Mouse (Mus musculus): Measurements from ENCODE around the gene Klc4. TPM values are rescaled to one million over a fixed set of nuclear protein-coding genes. Genes with fewer than 3 reads are reported as not detected.

Gene Klc4
- total RNA-seq, 2 experiments from 2014 or later = 21.6 to 24.1 TPM

DNA sequence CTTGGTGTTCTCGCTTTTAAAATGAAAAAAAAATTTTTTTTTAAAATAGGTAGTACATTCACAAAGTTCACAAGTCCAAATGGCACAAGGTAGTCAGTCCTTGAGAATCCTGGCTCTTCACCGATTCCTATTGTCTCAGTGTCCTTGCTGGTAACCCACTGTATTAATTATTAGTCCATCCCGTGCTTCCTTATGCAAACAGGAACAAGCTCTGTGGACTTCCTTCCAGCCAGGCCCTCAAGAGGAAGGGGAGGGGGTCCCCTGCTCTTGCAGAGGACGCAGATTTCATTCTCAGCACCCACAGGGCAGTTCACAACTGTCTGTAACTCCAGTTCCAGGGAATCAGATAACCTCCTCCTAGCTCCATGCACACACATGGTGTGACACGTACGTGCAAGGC is 10.2 kb upstream of the Klc4 start:
- DNase-seq (ENCODE audit: low spot score in 2 of 2) = no peak

GRCm38 (mm10) chr17:46651755-46652547 is 6.1 kb upstream of the Klc4 start:
- DNase-seq (ENCODE audit: low spot score in 2 of 2) = no peak

- no peak for DNase-seq (ENCODE audit: low spot score in 2 of 2)
These were observed 5.5 kb upstream of the Klc4 start for GRCm38 (mm10) chr17:46651292-46651691.

- peak; percentile 88 to 96 for DNase-seq (ENCODE audit: low spot score in 2 of 2)
These were observed 4.6 kb upstream of the Klc4 start, which contains the start of gene Cul7 for GRCm38 (mm10) chr17:46650232-46651031. Gene Cul7, plus strand, starts transcription at chr17:46650337.

GRCm38 (mm10) chr17:46649811-46650210 is 4.0 kb upstream of the Klc4 start:
- DNase-seq (ENCODE audit: low spot score in 2 of 2) = peak in 1 of 2 experiments; percentile 33

DNA sequence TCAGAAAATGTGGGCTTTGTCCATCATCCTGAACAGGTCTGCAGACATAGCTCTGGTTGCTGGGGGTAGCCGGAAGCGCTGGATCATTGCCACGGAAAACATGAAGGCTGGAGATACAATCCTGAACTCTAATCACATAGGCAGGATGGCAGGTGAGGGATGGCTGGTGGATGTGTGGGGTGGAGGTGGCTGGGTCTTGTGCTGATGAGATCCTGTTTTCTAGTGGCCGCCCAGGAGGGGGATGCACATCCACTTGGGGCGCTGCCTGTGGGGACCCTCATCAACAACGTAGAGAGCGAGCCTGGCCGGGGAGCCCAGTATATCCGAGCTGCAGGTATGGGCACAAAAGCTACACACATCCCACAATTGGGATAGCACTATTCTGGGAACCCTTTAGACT is 2.6 kb upstream of the Klc4 start:
- DNase-seq (ENCODE audit: low spot score in 2 of 2) = no peak

DNA sequence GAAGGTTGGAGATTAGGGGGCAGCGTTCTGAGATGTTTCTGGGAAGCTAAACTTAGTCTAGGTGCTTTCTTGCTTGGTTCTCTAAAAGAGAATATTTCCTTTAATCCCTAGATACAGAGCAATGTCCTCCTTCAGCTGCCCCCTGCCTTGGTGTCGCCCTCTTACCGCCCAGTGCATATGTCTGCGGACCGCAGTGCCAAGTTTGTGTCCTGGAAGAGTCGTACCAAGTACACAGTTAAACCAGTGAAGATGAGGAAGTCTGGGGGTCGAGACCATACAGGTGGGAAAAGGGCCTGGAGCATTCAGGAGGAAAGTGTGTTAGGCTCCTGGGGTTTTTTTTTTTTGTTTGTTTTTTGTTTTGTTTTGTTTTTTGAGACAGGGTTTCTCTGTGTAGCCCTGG is 1.5 kb upstream of the Klc4 start:
- no peak for DNase-seq (ENCODE audit: low spot score in 2 of 2)

DNA sequence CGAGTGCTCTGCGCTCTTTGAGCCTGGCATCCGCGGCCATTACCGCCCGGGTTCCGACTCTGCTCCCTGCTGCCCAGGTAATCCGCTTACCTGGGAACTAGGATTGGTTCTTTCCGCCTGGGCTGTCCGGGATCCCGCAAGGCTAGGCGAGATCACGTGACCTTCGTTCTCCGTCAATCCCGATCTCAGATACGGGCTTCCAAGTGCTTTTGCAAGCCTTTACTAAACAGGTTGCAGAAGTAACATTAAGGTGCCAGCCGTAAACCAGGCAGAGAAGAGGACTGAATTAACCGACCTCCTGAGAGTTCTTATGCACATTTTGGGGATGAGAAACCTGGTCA is 470 bp upstream of the Klc4 start:
- no peak for DNase-seq (ENCODE audit: low spot score in 2 of 2)

DNA sequence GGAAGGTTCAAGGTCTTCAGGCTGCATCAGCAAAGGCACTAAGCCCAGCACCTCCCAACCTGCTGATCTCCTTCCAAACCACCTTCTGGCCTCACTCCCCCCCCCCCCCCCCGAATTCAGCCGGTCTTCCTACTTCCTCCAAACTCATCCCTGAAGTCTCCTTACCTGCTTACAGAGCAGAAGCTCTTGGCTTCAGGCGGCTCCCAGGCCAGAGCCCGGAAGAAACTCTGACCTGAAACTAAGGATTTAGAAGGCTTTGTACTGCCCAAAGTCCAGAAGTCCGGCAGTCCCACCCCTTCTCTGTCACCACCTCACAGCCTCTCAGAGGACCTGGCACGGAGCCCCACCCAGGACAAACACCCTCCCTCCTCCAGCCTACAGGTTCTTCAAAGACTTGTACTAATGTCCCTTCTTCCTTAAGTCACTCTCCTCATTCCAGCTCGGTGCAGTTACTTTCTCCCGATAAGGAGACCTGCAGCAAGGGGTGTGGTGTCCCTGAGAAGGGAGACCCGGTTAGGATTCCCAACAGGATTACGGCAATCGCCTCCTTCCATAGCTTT is 826 bp downstream of the Klc4 start:
- DNase-seq (ENCODE audit: low spot score in 2 of 2) = no peak

DNA sequence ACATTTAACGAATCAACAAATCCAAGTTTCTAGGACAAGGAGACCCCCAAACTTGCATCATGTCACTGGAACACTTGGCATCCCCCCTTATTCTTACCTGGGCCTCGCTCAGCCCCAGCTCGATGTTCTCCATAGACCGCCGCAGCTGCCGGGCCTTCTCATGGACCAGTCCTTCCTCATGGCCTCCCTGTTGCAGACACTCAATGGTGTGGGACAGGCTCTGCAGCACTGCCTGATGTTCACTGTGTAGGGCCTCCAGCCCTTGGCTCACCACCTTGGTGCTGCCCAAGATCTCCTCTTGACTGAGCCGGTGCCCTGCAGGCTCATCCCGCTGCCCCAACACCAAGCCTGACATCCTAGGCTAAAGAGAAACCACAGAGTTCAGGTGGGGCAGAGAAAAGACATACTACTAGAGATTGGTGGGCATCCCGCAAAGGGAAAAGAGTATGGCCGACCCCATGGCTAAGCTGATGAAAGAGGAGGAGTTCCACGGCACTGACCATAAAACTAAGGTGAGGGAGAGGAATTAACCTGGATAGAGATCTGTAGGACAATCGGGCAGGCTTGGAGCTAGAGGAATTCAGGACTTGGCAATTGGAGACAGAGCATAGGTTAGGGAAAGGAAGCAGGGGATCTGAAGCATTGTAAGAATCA is 1.5 kb downstream of the Klc4 start:
- no peak for DNase-seq (ENCODE audit: low spot score in 2 of 2)

DNA sequence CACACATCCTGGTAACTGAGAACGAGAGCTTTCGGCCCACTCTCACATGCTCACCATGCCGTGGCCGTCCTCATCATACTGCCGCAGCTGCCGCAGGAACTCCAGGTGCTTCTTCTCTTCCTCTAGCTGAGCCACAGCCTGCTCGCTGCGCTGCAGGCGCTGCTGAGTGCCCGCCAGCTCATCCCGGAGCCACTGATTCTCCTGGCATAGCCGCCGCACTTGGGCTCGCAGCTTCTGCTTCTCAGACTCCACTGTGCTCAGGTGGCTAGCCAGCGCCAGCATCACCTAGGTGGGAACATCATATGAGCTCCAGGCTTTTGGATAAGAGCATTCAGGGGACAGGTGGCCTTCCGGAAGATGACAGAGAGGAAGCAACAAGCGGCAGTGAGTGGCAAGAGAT is 3.8 kb downstream of the Klc4 start:
- no peak for DNase-seq (ENCODE audit: low spot score in 2 of 2)

- no peak for DNase-seq (ENCODE audit: low spot score in 2 of 2)
These were observed 5.9 kb downstream of the Klc4 start for GRCm38 (mm10) chr17:46639929-46640328.

- peak; percentile 52 to 71 for DNase-seq (ENCODE audit: low spot score in 2 of 2)
These were observed 8.8 kb downstream of the Klc4 start for GRCm38 (mm10) chr17:46636831-46637523.

- peak; percentile 44 to 64 for DNase-seq (ENCODE audit: low spot score in 2 of 2)
These were observed 16.0 kb downstream of the Klc4 start for GRCm38 (mm10) chr17:46629685-46630441.

DNA sequence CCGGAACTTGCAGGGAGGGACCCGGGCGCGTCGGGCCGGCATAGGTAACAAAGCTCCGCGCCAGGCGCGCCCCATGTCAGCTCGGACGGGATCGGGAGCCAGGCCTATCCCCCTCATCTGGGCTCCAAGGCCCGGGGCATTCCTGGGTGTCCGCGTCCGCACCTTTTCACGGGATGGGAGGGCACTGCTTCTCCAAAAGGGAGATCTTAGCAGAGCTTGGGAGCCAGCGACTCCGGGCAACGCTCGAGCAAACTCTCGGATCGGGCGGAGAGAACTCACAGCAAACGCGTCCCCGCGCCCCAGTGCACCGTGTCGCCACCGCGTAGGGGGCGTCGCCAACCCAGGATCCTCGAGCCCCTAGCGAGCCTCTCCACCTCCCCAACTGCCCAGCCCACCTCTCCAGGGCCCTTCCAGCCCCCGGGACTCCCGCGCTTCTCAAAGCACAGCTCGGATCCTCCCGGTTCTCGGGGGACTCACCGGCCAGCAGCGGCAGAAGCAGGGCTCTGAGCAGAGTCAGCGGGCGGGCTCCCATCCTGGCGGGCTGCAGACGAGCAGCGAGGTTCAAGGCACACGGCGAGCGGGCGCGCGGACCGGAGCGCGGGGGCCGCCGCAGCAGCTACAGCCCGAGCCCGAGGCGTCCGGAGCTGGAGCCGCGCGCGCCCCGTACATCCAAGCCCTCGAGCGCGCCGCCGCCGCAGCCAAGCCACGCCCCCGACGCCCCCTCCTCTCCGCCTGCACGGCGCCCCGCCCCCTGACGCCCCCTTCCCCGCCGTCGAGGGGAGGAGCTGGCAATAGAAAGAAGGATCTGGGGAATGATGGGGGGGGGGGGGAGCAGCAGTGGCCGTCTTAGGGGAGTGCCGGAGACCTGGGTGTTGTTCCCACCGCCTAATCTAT is 16.8 kb downstream of the Klc4 start, which contains the start of gene Ptk7:
Gene Ptk7, minus strand, starts transcription at position 714 of the 894 bp plus-strand sequence.
- peak; percentile 79 to 86 for DNase-seq (ENCODE audit: low spot score in 2 of 2)

GRCm38 (mm10) chr17:46628471-46628790 is 17.4 kb downstream of the Klc4 start:
- DNase-seq (ENCODE audit: low spot score in 2 of 2) = peak in 1 of 2 experiments; percentile 44

- DNase-seq (ENCODE audit: low spot score in 2 of 2) = no peak
These were observed 18.4 kb downstream of the Klc4 start for GRCm38 (mm10) chr17:46627409-46627808.

DNA sequence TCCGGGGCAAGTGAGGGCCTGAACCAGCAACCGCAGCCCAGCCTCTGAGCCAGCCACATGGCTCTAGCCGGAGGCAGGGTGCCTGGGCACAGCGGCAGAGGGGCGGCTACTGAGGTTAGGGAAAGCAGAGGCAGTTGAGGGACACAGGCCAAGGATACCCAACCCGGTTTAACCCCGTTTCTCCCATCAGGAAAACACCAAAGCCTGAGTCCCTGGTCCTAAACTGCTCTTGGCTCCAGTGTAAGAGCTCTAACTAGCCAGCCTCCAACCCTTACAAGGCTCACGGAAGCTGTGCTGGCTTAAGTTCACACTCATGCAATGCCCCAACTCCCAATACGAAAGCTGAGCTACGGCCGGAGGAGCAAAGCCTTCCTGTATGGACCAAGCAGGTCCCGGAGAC is 21.2 kb downstream of the Klc4 start:
- DNase-seq (ENCODE audit: low spot score in 2 of 2) = no peak
